8 mouse cellular contexts compared by ENCODE assay signal in the genomic region with DNA sequence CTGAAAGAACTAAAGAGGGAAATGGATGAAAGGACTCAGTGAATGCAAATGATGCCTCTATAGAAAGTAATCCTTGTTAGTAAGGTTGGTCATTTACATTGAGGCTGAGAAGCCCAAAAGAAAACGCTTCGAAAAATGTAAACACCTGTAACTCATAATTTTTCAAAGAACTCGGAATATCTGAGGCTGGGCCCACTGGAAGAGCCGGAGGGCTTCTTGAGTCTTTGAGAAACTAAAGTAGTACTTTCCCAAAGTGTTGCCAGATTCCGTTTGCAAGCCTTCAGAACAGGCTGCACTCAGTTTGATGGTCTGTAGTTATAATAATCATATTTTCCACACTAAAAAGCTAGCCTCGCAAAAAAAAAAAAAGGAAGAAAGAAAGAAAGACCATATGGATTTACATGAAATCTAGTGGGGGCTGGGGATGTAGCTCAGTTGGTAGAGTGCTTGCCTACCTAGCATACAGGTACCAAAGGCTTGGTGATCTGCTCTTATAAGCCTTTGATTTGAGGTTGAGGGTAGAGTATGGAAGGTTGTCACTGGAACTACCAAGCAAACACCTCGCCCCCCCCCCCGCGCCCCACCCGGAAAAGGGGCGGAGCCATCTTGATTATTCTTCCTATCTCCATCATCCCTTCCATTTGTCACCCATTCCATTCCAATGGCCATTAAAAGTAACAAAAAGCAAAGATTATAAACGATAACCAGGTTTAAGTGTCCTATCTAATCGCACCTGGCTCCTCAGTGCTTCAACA. TPM values are rescaled to one million over a fixed set of nuclear protein-coding genes. Genes with fewer than 3 reads are reported as not detected.
DNase-seq lines count a peak whose midpoint lies in the region; ATAC-seq and TF ChIP-seq lines count a peak whose summit lies in the region.

A gene (minus strand): TSS at position 48 of the 755 bp plus-strand sequence.

- TF ChIP-seq CTCF in thymus, adult 2 months (IDR thresholded peaks at IDR 0.05; ENCODE audit: borderline replicate concordance, control insufficient read depth, extremely low read depth, insufficient read depth, low read length, poor library complexity), result no peak

- peaks cover 5% of the 10 kb centered on the region; the same call in 1 of the 2 replicates for H3K9me3 ChIP-seq in midbrain, embryonic 14.5 days (ENCODE audit: control insufficient read depth, low read length)

- H3K36me3 ChIP-seq in thymus, adult 2 months (ENCODE audit: control insufficient read depth, insufficient read depth, low read length), result no peaks in the 10 kb centered on the region
- no peaks in the 10 kb centered on the region for H3K36me3 ChIP-seq in midbrain, embryonic 14.5 days (ENCODE audit: control insufficient read depth, insufficient read depth, low read length)

- ATAC-seq in midbrain, embryonic 14.5 days (ENCODE audit: low FRiP score, low TSS enrichment), result no peak

- DNase-seq in thymus, adult 2 months, result no peak
- no peak for DNase-seq in thymus, postnatal 36 days
- no peak for DNase-seq in heart, adult 8-10 months (ENCODE audit: low spot score)
- DNase-seq in layer of hippocampus, postnatal 14 days (ENCODE audit: low spot score in 2 of 2), result no peak
- no peak for DNase-seq in midbrain, embryonic 14.5 days
- DNase-seq in cerebellum, adult 9-10 months, result no peak
- no peak for DNase-seq in frontal cortex, postnatal 25 days (ENCODE audit: low spot score in 2 of 2)

- H3K27me3 ChIP-seq in thymus, adult 2 months (ENCODE audit: control insufficient read depth, insufficient read depth, low read length), result no peaks in the 10 kb centered on the region
- no peaks in the 10 kb centered on the region for H3K27me3 ChIP-seq in midbrain, embryonic 14.5 days (ENCODE audit: control insufficient read depth, insufficient read depth, low read length)

- WGBS in thymus, adult 2 months, result 47% methylated on average over 13 of the region's 13 CpGs
- 46% methylated on average over 13 of the region's 13 CpGs for WGBS in midbrain, embryonic 14.5 days

- H3K9ac ChIP-seq in midbrain, embryonic 14.5 days (replicated peaks; ENCODE audit: low read length), result peak within 1 kb of the TSS; percentile 92

- peak within 1 kb of the TSS; percentile 76 for H3K4me2 ChIP-seq in midbrain, embryonic 14.5 days (ENCODE audit: low read length)

- TF ChIP-seq POLR2A in thymus, adult 2 months (IDR thresholded peaks at IDR 0.05; ENCODE audit: control insufficient read depth, extremely low read depth, insufficient read depth, low read length, poor library complexity), result no peak

- peak within 1 kb of the TSS; percentile 96 for H3K4me3 ChIP-seq in thymus, adult 2 months (ENCODE audit: control insufficient read depth, insufficient read depth, low read length)
- H3K4me3 ChIP-seq in brown adipose tissue, adult 24 weeks (ENCODE audit: insufficient read depth, low read depth, low read length), result peak within 1 kb of the TSS; percentile 87
- peak within 1 kb of the TSS; percentile 84 for H3K4me3 ChIP-seq in midbrain, embryonic 14.5 days (replicated peaks; ENCODE audit: low read depth, low read length)

- H3K4me1 ChIP-seq in thymus, adult 2 months (replicated peaks; ENCODE audit: control insufficient read depth, insufficient read depth, low read length), result no peaks in the 10 kb centered on the region
- H3K4me1 ChIP-seq in brown adipose tissue, adult 24 weeks (ENCODE audit: control insufficient read depth, insufficient read depth, insufficient read length, low read length), result no peaks in the 10 kb centered on the region
- 0 out of 2 replicates have a peak, but pooled peaks cover 7% of the 10 kb centered on the region for H3K4me1 ChIP-seq in midbrain, embryonic 14.5 days (ENCODE audit: control insufficient read depth, insufficient read depth, low read length)

- peak within 1 kb of the TSS; percentile 78 for H3K27ac ChIP-seq in thymus, adult 2 months (ENCODE audit: control insufficient read depth, insufficient read depth, low read length)
- H3K27ac ChIP-seq in brown adipose tissue, adult 24 weeks (replicated peaks; ENCODE audit: low read depth, low read length), result peak within 1 kb of the TSS; percentile 93
- peak within 1 kb of the TSS; percentile 86 for H3K27ac ChIP-seq in midbrain, embryonic 14.5 days (replicated peaks; ENCODE audit: low read depth, low read length)

RNA-seq across cellular contexts. Expression of the gene that starts here (rescaled TPM):
- 40.3 and 54.9 TPM in 2 replicates for polyA plus RNA-seq in thymus, adult 2 months (2012; rRNA removed)
- polyA plus RNA-seq in brown adipose tissue, adult 24 weeks (2012; ENCODE audit: insufficient read depth, insufficient read length, missing spikeins), result 1,030 and 1,064 TPM in 2 replicates
- total RNA-seq in heart, adult 8-10 months (2022), result 100 to 1,000 TPM; 594 to 617 (median 604) TPM
- total RNA-seq in layer of hippocampus, postnatal 14 days (2021), result 100 to 1,000 TPM; 180 to 187 TPM
- polyA plus RNA-seq in midbrain, embryonic 14.5 days (2014; fragmentation: Nextera tagmentation; extraction: Ambion mirVana), result 370 and 406 TPM in 2 replicates
